Mouse (Mus musculus): ENCODE results near the gene Txndc11. TPM values are rescaled to one million over a fixed set of nuclear protein-coding genes. Genes with fewer than 3 reads are reported as not detected.
"Not testable (repeated sequence)": the region's sequence is repeated elsewhere in the genome, so short reads cannot be mapped to it uniquely, and the experiment has no call there.

Gene Txndc11
- polyA plus RNA-seq, 1 experiment from 2014 or later = 30.2 TPM

DNA sequence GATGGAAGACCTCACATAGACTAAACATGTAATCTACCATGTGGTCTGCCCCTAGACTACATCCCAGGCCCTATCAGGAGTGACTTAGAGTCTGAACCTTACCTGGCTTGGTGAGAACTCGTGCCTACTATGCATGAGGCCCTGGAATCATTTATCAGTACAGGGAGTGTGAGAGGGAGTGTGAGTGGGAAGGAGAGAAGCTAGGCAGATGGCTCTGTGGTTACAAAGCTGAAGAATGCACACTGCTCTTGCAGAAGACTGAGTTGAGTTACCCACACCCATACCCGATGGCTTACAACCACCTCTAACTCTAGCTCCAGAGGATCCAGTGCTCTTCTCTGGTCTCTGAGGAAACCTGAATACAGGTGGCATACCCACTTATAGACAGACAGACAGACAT is 32.0 kb upstream of the Txndc11 start:
- no peak overlapping the region for H3K4me2 ChIP-seq (ENCODE audit: low read length)
- WGBS = 98% methylated on average over 2 of the region's 2 CpGs
- H3K9me3 ChIP-seq (replicated peaks; ENCODE audit: control insufficient read depth, low read length, poor library complexity, severe bottlenecking) = no peaks in the 10 kb centered on the region
- no peak overlapping the region for H3K4me3 ChIP-seq (ENCODE audit: low read depth, low read length)
- peaks cover 7% of the 10 kb centered on the region for H3K36me3 ChIP-seq (ENCODE audit: control insufficient read depth, insufficient read depth, low read length)
- no peak for ATAC-seq
- H3K4me1 ChIP-seq (ENCODE audit: control insufficient read depth, insufficient read depth, low read length) = no peaks in the 10 kb centered on the region
- H3K9ac ChIP-seq (ENCODE audit: low read depth, low read length) = no peak overlapping the region
- no peak overlapping the region for H3K27ac ChIP-seq (ENCODE audit: low read length)
- H3K27me3 ChIP-seq (ENCODE audit: control insufficient read depth, insufficient read depth, low read depth, low read length) = no peaks in the 10 kb centered on the region

DNA sequence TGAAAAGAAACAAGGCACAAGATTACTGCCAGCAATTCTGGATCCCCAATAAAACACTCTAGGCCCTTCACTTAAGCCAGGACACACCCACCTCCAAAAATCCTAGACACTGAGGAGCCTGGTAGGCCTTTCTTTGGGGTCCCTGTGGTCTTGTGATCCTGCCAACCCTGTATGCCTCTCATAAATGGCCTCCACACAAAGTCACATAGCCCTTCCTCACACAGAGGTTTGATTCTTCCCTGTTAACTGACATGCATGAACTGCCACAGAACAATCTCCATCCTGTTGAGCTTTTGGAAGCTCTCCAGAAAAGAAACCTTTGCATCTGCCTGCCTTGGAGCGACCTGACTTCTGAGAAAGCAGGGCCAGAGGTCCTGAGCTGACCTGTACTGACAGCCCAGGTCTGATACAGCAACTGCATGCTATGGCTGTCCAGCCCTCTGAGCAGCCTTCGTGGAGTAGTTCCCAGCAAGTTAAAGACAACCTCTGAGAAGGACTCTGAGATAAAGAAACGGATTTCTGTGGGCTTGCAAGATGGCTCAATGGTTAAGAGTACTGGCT is 30.3 kb upstream of the Txndc11 start:
- no peak for ATAC-seq
- H3K27ac ChIP-seq (ENCODE audit: low read length) = no peak overlapping the region
- H3K4me3 ChIP-seq (ENCODE audit: low read depth, low read length) = no peak overlapping the region
- H3K4me1 ChIP-seq (ENCODE audit: control insufficient read depth, insufficient read depth, low read length) = no peaks in the 10 kb centered on the region
- no peak overlapping the region for H3K9ac ChIP-seq (ENCODE audit: low read depth, low read length)
- 84% methylated on average over 3 of the region's 3 CpGs for WGBS
- H3K27me3 ChIP-seq (ENCODE audit: control insufficient read depth, insufficient read depth, low read depth, low read length) = no peaks in the 10 kb centered on the region
- no peaks in the 10 kb centered on the region for H3K9me3 ChIP-seq (replicated peaks; ENCODE audit: control insufficient read depth, low read length, poor library complexity, severe bottlenecking)
- H3K4me2 ChIP-seq (ENCODE audit: low read length) = no peak overlapping the region
- peaks cover 8% of the 10 kb centered on the region for H3K36me3 ChIP-seq (ENCODE audit: control insufficient read depth, insufficient read depth, low read length)

DNA sequence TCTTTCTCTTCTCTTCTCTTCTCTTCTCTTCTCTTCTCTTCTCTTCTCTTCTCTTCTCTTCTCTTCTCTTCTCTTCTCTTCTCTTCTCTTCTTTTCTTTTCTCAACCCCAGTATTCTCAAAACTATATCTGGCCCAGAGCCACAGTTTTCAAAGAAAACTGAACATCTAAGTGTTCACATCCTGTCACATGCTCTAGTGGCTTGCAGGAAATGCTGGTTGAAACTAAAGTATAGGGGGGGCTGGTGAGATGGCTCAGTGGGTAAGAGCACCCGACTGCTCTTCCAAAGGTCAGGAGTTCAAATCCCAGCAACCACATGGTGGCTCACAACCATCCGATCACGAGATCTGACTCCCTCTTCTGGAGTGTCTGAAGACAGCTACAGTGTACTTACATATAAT is 23.3 kb upstream of the Txndc11 start:
- peaks cover 32% of the 10 kb centered on the region for H3K36me3 ChIP-seq (ENCODE audit: control insufficient read depth, insufficient read depth, low read length)
- 88% methylated on average over 1 of the region's 3 CpGs for WGBS
- not testable (repeated sequence) for H3K4me2 ChIP-seq (ENCODE audit: low read length); H3K27ac ChIP-seq (ENCODE audit: low read length); ATAC-seq; H3K9ac ChIP-seq (ENCODE audit: low read depth, low read length); H3K4me3 ChIP-seq (ENCODE audit: low read depth, low read length); H3K27me3 ChIP-seq (ENCODE audit: control insufficient read depth, insufficient read depth, low read depth, low read length); H3K9me3 ChIP-seq (replicated peaks; ENCODE audit: control insufficient read depth, low read length, poor library complexity, severe bottlenecking); H3K4me1 ChIP-seq (ENCODE audit: control insufficient read depth, insufficient read depth, low read length)

DNA sequence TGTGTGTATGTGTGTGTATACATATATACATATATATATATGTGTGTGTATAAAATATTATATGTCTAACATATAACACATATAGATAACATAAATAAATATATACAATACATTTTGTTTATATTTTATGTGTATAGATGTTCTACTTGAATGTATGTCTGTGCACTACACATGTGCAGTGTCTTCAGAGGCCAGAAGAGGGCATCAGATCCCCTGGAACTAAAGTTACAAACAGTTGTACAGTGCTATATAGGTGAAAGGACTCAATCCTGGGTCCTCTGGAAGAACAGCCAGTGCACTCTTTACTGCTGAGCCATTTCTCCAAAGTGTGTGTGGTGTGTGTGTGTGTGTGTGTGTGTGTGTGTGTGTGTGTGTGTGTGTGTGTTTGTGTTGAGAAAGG is 20.1 kb upstream of the Txndc11 start:
- Histone ChIP-seq H3K4me1 (ENCODE audit: control insufficient read depth, insufficient read depth, low read length) (no peaks in the 10 kb centered on the region), H3K27me3 (ENCODE audit: control insufficient read depth, insufficient read depth, low read depth, low read length) (no peaks in the 10 kb centered on the region), H3K36me3 (ENCODE audit: control insufficient read depth, insufficient read depth, low read length) (peaks cover 31% of the 10 kb centered on the region), H3K9ac (ENCODE audit: low read depth, low read length) (no peak overlapping the region), H3K9me3 (replicated peaks; ENCODE audit: control insufficient read depth, low read length, poor library complexity, severe bottlenecking) (no peaks in the 10 kb centered on the region), H3K27ac (ENCODE audit: low read length) (no peak overlapping the region), H3K4me2 (ENCODE audit: low read length) (no peak overlapping the region), H3K4me3 (ENCODE audit: low read depth, low read length) (no peak overlapping the region)
- ATAC-seq = no peak

DNA sequence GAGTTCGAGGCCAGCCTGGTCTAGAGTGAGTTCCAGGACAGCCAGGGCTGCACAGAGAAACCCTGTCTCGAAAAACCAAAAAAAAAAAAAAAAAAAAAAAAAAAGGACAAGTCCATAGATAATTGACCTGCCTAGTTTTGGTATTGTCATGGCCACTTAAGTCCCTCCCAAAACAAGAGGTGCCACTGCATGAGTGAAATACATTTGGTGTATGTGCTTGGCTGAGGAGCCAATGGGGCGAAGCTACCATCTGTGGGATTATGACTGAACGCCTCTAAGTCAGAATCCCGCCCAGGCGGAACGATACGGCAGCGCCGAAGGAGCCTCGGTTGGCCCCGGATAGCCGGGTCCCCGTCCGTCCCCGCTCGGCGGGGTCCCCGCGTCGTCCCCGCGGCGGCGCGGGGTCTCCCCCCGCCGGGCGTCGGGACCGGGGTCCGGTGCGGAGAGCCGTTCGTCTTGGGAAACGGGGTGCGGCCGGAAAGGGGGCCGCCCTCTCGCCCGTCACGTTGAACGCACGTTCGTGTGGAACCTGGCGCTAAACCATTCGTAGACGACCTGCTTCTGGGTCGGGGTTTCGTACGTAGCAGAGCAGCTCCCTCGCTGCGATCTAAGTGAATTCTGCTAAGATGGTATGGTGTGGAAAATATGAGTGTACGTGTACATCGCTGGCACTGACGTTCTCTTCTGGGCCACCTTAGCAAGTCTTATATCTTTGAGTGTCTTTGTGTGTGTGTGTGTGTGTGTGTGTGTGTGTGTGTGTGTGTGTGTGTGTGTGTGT is 9.4 kb upstream of the Txndc11 start:
- not testable (repeated sequence) for H3K9ac ChIP-seq (ENCODE audit: low read depth, low read length); H3K9me3 ChIP-seq (replicated peaks; ENCODE audit: control insufficient read depth, low read length, poor library complexity, severe bottlenecking); H3K27me3 ChIP-seq (ENCODE audit: control insufficient read depth, insufficient read depth, low read depth, low read length); ATAC-seq; H3K4me1 ChIP-seq (ENCODE audit: control insufficient read depth, insufficient read depth, low read length); H3K4me2 ChIP-seq (ENCODE audit: low read length); H3K4me3 ChIP-seq (ENCODE audit: low read depth, low read length); H3K27ac ChIP-seq (ENCODE audit: low read length)
- 17% methylated on average over 54 of the region's 56 CpGs for WGBS
- peaks cover 25% of the 10 kb centered on the region for H3K36me3 ChIP-seq (ENCODE audit: control insufficient read depth, insufficient read depth, low read length)

DNA sequence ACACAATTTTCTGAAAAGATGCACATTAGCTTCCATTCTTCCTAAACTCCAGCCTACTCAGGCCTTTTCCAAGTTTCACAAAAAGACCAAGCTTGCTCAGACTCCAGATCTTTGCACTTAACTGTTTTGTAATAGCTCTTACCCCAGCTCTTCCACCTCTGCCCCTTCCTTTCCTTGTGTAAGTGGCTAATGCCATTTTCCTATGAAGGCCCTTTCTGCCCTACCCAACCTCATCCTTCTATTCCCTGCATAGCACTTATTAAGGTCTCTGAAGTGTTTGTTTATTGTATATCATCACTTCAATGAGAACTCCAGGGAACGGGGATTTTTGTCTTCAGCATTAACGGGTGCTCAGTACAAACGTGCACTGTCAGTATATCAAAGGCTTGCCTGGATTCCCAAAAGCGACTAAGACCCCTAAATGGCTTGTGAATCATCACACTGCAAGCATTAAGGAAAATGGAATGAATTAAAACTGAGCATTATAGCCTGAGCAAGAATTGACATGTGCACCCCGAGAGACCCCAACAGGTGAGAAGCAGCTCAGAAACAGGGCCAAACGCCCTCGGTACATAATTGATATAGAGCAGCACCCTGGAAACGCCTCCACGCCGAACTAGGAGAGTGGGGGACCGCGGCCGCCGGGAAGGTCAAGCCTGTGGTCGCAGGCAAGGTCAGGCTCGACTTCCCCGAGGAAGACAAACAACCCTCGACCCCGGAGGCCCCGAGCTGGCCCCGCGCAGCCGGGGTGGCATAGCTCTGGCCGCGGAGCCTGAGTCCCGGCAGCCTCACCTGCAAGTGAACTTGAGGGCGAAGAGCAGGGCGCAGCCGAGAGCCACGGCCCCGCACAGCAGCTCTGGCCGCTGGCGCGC is 738 bp downstream of the Txndc11 start:
- Histone ChIP-seq H3K4me2 (ENCODE audit: low read length) (peak overlapping the region; percentile 89), H3K9ac (ENCODE audit: low read depth, low read length) (peak overlapping the region; percentile 96), H3K27ac (ENCODE audit: low read length) (peak overlapping the region; percentile 91), H3K36me3 (ENCODE audit: control insufficient read depth, insufficient read depth, low read length) (peaks cover 7% of the 10 kb centered on the region), H3K9me3 (replicated peaks; ENCODE audit: control insufficient read depth, low read length, poor library complexity, severe bottlenecking) (no peaks in the 10 kb centered on the region), H3K27me3 (ENCODE audit: control insufficient read depth, insufficient read depth, low read depth, low read length) (no peaks in the 10 kb centered on the region), H3K4me1 (ENCODE audit: control insufficient read depth, insufficient read depth, low read length) (peaks cover 26% of the 10 kb centered on the region), H3K4me3 (ENCODE audit: low read depth, low read length) (peak overlapping the region; percentile 98)
- under 1% methylated on average over 34 of the region's 34 CpGs for WGBS
- peak; percentile 5; the same call in 1 of the 2 replicates for ATAC-seq

DNA sequence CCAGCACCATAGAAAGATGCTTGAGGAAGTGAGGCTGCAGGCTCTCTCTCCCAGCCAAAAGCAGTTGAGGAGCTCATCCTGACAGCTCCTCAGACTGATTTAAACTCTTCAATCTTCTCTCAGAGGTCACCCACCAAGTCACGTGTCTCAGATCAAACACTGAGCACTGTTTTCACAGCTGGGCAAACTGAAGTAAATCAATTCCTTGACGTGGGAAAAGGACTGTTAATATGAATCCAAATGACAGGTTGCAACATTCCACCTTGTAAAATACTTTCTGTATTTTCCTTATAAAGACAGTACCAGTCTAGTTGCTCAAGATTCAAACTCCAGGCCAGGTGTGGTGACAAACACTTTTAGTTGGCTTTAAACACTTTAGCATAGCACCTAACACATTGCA is 1.6 kb downstream of the Txndc11 start:
- Histone ChIP-seq H3K9me3 (replicated peaks; ENCODE audit: control insufficient read depth, low read length, poor library complexity, severe bottlenecking) (no peaks in the 10 kb centered on the region), H3K9ac (ENCODE audit: low read depth, low read length) (0 out of 2 replicates have a peak overlapping the region, but pooled peaks have one; percentile 36), H3K4me2 (ENCODE audit: low read length) (peak overlapping the region; percentile 89), H3K4me3 (ENCODE audit: low read depth, low read length) (no peak overlapping the region; the same call in 1 of the 2 replicates), H3K4me1 (ENCODE audit: control insufficient read depth, insufficient read depth, low read length) (peaks cover 26% of the 10 kb centered on the region), H3K36me3 (ENCODE audit: control insufficient read depth, insufficient read depth, low read length) (peaks cover 7% of the 10 kb centered on the region), H3K27ac (ENCODE audit: low read length) (no peak overlapping the region), H3K27me3 (ENCODE audit: control insufficient read depth, insufficient read depth, low read depth, low read length) (no peaks in the 10 kb centered on the region)
- ATAC-seq = no peak
- WGBS = 32% methylated on average over 2 of the region's 2 CpGs

DNA sequence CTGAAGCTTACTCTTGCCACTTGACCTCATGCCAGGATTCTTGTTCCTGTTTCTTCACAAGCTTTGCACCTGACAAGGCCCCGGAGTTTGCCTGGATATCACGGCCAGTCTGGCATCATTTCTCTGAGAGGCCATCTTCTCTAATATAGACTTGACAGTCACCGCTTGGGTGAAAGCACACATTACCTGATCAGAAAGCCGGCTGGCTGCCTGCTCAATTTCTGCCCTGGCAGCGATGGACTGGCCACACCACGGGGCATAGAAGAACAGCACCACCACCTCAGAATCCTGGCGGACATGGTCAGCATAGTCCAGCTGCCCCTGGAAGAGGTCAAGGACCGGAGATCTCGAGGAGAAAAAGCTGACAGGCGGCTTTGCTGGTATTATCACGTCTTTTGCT is 6.1 kb downstream of the Txndc11 start:
- Histone ChIP-seq H3K27ac (ENCODE audit: low read length) (no peak overlapping the region), H3K9me3 (replicated peaks; ENCODE audit: control insufficient read depth, low read length, poor library complexity, severe bottlenecking) (no peaks in the 10 kb centered on the region), H3K4me3 (ENCODE audit: low read depth, low read length) (no peak overlapping the region), H3K4me2 (ENCODE audit: low read length) (no peak overlapping the region), H3K9ac (ENCODE audit: low read depth, low read length) (no peak overlapping the region), H3K36me3 (ENCODE audit: control insufficient read depth, insufficient read depth, low read length) (peaks cover 4% of the 10 kb centered on the region; the same call in 1 of the 2 replicates), H3K27me3 (ENCODE audit: control insufficient read depth, insufficient read depth, low read depth, low read length) (no peaks in the 10 kb centered on the region), H3K4me1 (ENCODE audit: control insufficient read depth, insufficient read depth, low read length) (peaks cover 20% of the 10 kb centered on the region)
- ATAC-seq = no peak
- WGBS = 93% methylated on average over 11 of the region's 11 CpGs

DNA sequence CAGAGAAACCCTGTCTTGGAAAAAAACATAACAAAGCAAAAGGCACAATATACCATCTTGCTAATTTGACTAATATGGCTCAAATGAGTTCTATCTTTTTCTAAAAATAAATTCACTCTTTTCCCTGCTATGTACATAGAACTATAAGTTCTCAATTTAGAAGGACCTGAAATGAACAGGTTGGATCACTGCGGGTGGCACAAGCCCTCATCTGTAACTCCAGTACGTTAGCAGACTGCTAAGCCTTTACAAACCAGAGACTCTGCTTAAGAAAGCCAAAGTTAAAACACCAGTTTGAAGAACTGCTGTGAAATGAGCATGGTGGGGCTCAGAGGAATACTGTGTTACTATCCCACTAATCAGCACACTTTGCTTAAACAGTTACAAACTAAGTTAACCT is 9.1 kb downstream of the Txndc11 start:
- no peaks in the 10 kb centered on the region for H3K9me3 ChIP-seq (replicated peaks; ENCODE audit: control insufficient read depth, low read length, poor library complexity, severe bottlenecking)
- no peaks in the 10 kb centered on the region for H3K4me1 ChIP-seq (ENCODE audit: control insufficient read depth, insufficient read depth, low read length)
- no peaks in the 10 kb centered on the region for H3K27me3 ChIP-seq (ENCODE audit: control insufficient read depth, insufficient read depth, low read depth, low read length)
- H3K4me2 ChIP-seq (ENCODE audit: low read length) = no peak overlapping the region
- ATAC-seq = no peak
- no peak overlapping the region for H3K4me3 ChIP-seq (ENCODE audit: low read depth, low read length)
- H3K36me3 ChIP-seq (ENCODE audit: control insufficient read depth, insufficient read depth, low read length) = peaks cover 9% of the 10 kb centered on the region; the same call in 1 of the 2 replicates
- no peak overlapping the region for H3K27ac ChIP-seq (ENCODE audit: low read length)
- no peak overlapping the region for H3K9ac ChIP-seq (ENCODE audit: low read depth, low read length)
- 93% methylated on average over 2 of the region's 2 CpGs for whole genome bisulfite sequencing

Data from midbrain, embryonic 16.5 days (tissue).